Mouse (Mus musculus) v-Abl transformed pro-B cells (cell line): Measurements from ENCODE around the gene Flna.

Experiments
- in situ Hi-C, 2 experiments: fragments of 400-800 bp; cut with MboI; formaldehyde crosslinking; loops; one replicate each; pipeline ENCODE4 v1.15.1; 2025; ENCODE audit not compliant: unreplicated experiment in 2 of 2

The Flna gene

DNA sequence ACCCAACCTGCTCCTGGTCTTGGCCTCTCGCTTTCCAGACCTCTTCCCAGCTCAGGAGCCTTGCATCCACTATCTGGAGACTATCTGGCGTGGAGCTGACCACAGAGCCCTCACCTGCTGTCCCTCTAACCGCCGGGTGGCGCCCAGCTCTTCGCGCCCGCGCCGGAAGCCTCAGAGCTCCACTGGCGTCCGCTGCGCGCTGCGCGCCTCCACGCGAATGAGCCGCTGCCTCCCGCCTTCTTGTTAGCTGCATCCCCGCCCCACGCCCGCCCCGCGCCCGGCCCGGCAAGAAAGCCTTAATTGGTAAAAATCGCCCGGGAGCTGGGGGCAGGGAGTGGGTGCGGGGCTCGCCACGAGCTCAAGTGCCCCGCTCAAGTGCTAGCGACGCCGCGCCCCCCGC lies at the start of gene Flna:
Gene Flna (minus strand): TSS at position 206 of the 400 bp plus-strand sequence.
- in situ Hi-C loops, result loop anchor here (5.0 to 25.0 kb wide), 7 partner anchors 55 to 1237 kb away; partner anchors contain the start of genes Hcfc1 (in 2 of the 2), Irak1 (in 2 of the 2), Gdi1 (in 1 of the 2) and Slc10a3 (in 1 of the 2)

DNA sequence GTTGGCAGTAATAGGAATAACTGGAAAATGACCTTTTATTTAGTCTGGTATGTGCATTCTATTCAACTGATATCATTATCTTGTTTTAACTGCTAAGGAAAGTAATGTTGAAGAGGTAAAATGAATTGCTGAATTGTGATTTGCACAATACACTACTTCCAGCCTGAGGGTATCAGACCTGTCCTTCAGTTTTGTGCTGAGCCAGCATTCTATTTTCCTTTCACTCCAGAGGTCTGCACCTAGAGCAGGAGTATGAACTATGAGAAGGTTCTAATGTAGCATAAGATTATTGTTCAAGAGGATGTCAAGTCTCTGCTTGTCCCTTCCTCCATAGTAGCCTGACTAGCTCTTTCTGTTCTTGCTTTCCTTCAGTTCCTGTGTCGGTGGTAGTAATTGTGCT lies 48.7 kb upstream of the Flna start:
- in situ Hi-C loops, result loop anchor here in 1 of 2 experiments (25.0 kb wide), 1 partner anchor 511 kb away; the partner anchor contains the start of genes Idh3g and Ssr4

DNA sequence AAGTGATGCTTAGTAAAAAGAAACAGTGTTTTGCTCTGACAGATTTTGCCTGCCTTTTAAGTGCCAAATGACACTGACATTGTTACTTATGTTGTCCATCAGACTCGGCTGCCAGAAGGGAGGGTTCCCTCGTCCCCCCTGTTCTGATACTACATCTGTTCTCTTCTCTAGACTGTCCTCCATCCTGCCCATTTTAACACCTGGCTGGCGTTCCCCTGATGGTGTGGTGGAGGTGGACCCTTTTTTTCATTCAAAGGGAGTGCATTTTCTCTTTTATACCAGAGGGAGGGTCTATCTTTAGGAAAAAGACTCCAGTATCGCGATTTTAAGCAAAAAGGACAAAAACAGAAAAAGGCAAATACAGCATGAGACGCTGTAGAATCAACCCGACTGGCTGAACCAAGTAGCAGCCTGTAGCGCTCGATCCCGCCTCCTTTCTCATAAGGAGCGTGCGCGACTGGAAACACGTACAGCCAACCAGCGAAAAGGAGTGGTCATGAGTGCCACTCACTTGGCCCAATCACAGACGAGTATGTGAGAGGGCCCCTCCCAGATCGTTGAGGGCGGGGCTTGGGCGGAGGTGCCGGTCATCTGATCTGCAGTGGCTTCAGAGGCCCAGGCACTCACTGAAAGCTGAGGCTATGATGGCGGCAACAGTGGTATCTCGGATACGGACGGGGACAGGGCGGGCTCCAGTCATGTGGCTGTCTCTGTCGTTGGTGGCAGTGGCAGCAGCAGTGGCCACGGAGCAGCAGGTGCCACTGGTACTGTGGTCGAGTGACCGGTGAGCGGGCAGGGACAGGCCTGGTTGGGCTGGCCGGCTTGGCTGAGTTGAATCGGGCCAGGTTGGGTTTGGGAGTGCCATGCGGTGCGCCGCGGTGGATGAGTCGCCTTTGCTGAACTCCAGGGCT lies 47.2 kb upstream of the Flna start, which contains the start of gene Atp6ap1:
Gene Atp6ap1 (plus strand): TSS at position 560 of the 911 bp plus-strand sequence.
- in situ Hi-C loops, result loop anchor here in 1 of 2 experiments (25.0 kb wide), 1 partner anchor 509 kb away; the partner anchor contains the start of genes Idh3g and Ssr4

DNA sequence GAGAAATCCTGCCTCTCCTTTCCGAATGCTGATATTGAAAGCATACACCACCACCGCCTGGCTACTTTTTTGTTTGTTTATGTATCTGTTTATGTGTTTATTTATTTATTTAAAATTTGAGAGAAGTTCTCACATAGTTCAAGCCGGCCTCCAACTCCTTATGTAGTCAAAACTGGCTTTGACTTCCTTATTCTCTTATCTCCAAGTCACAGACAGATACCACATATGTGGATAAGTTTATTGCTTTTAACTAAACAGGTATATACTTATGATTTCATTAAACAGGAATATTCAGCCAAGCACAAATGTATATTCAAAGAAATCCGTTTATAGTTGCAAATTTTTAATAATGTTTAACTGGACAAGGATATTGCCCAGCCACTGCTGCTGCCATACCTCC lies 43.8 kb upstream of the Flna start:
- in situ Hi-C loops, result loop anchor here in 1 of 2 experiments (25.0 kb wide), 1 partner anchor 506 kb away; the partner anchor contains the start of genes Idh3g and Ssr4

DNA sequence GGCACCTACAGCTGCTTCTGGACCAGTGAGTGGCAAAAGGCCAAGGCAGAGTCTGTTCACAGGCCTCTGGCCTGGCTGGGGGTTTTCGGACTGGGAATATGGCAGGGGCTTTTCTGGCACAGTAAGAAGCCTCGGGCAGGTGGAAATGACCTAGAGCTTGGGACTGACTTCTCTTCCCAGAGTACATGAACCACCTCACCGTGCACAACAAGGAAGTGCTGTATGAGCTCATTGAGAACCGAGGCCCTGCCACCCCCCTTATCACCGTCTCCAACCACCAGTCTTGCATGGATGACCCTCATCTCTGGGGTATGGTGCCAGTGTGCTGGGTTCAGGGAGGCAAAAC lies 33.4 kb upstream of the Flna start:
- in situ Hi-C loops, result loop anchor here in 1 of 2 experiments (25.0 kb wide), 1 partner anchor 496 kb away; the partner anchor contains the start of genes Idh3g and Ssr4

DNA sequence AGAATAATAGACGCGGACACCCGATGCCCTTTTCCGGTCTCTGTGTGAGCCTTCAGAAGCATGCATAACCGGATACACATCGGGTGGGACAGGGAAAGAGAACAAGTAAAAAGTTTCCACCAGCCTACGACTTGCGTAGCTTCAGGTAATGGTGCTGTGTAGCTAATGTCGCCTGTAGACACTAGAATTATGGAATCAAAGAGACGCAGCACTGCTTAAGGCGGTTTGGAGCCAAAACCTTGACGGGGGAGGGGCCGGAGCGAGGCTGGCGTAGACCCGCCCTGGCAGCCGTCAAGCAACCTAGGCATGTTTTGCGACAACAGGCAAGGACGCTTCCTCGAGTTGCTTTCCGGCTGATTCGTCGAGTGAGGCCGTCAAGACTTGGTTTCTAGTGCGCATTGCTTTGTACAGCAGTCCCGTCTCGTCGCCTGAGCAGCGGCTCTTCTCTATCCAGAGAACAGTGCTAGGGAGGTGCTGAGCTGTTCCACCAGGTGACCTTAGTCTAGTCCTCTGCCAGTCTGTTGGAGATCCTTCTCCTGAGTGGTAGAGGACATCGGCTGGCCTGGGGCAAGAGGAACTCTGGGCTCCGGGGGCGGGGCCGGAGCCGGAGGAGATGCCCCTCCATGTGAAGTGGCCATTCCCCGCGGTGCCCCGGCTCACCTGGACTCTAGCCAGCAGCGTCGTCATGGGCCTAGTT lies 32.9 kb upstream of the Flna start:
- in situ Hi-C loops, result loop anchor here in 1 of 2 experiments (25.0 kb wide), 1 partner anchor 495 kb away; the partner anchor contains the start of genes Idh3g and Ssr4

DNA sequence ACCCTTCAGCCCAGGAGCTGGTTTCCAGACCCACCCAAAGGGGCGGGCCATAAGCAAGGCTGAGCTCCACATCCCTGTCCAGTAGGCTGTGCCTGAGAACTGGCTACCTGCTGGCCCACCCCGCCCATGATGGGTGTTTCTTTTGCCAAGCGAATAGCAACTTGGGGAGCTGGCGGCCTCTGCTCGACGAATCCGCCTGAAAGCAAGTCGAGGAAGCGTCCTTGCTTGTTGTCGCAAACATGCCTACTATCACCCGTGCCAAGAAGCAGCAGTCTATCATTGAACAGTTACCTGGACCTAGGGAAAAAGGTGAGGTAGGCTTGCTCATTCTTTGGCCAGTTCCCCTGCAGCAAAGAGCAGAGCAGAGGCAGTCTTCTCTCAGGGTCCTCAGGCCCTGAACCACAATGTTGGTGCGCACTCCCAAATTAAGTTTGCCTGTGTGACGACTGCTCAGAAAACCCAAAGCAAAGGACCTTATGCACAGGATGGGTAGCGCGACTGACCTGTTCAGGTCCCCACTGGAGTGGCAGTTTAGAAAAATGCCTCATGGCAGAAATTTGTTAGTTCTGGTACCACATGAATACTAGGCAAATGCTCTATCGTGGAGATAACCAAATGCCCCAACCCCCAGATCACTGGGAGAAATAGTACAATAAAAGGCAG lies 32.2 kb upstream of the Flna start, which contains the start of the genes Taz and Dnase1l1:
Gene Taz (plus strand): TSS at position 181 of the 663 bp plus-strand sequence.
Gene Dnase1l1 (minus strand): TSS at position 606 of the 663 bp plus-strand sequence.
- in situ Hi-C loops, result loop anchor here in 1 of 2 experiments (25.0 kb wide), 1 partner anchor 495 kb away; the partner anchor contains the start of genes Idh3g and Ssr4

DNA sequence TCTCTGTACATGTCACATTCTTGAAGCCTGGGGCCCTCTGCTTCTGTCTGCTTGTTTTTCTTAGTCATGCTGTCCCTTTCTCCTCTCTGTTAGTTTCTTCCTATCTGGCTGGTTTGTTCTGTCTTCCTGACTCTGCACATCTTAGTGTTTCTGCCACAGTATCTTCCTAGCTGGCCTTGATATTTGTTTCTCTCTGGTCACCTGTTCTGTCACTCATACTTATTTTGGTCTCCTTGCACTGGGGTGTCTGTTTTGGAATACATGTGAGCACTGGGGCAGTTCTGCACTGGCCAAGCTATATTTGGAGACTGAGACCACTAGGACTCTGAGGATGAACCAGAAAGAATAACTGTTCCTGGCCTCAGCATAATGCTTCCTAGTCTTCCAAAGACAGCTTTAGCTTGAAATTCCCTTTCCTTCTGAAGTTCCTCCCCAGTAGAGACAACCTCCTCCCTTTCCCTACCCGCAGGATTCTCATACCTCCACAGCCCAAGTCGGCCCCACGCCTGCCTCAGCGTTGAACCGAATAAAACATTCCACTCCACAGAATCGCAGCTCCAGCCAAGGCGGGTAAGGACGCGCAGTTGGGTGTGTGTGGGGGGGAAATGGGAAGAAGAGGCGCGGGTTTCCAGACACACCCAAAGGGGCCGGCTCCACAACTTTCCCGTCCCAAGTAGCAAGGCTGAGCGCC lies 31.6 kb upstream of the Flna start:
- in situ Hi-C loops, result loop anchor here in 1 of 2 experiments (25.0 kb wide), 1 partner anchor 494 kb away; the partner anchor contains the start of genes Idh3g and Ssr4

DNA sequence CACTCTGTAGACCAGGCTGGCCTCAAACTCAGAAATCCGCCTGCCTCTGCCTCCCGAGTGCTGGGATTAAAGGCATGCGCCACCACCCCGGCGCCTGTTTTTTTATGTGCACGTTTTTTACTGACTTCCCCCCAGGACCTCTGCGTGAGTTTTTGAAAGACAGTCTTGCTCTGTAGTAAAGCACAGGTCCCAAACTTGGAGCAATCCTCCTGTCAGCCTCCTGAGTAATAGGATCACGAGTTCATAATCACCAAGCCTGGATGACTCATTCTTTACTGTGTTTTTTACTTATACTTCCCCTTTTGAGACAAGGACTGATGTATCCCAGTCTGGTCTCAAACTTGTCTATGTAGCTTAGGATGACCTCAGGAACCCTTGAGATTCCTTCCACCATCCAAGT lies 28.3 kb upstream of the Flna start:
- in situ Hi-C loops, result loop anchor here in 1 of 2 experiments (25.0 kb wide), 1 partner anchor 491 kb away; the partner anchor contains the start of genes Idh3g and Ssr4

DNA sequence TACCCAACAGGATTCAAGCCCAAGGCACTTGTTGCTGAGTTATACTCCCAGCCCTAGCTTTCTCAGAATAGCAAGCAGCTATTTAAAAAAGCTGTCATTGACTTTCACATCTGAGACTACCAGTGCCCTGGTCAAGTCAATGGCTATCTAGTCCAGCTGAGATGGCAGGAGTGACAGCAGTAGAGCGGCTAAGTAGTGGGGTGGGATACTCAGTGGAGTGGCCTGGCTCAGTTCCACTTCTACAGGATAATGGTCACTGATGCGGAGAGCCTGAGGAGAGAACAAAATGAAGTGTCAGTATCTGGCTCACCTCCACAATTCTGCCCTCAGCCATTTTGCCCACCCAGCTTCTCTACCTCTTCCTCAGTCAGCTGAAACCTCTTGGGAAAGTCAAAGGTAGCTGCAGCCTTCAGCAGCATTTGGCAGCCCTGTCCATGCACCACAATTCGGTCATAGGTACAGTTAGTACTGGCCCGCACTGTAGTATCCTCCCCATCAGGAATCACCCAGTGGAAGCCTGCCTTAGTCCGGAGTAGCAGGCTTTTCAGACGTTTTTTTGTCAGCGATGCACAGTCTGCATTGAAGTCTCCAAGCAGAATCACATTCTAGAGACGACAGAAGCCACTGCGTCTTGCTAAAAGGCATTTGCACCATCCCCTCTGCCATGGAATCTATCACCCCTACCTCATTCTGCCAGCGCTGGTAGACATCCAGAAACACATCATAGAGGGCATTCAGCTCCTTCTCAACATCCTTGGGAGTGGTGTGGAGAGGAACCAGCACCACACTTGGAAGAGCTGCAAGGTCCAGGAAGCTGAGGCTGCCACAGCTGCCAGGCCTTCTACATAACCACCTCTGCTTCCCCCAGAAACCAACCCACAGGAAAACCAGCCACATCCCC lies 24.1 kb upstream of the Flna start:
- in situ Hi-C loops, result loop anchor here in 1 of 2 experiments (25.0 kb wide), 1 partner anchor 311 kb away; the partner anchor contains the start of gene Hcfc1

DNA sequence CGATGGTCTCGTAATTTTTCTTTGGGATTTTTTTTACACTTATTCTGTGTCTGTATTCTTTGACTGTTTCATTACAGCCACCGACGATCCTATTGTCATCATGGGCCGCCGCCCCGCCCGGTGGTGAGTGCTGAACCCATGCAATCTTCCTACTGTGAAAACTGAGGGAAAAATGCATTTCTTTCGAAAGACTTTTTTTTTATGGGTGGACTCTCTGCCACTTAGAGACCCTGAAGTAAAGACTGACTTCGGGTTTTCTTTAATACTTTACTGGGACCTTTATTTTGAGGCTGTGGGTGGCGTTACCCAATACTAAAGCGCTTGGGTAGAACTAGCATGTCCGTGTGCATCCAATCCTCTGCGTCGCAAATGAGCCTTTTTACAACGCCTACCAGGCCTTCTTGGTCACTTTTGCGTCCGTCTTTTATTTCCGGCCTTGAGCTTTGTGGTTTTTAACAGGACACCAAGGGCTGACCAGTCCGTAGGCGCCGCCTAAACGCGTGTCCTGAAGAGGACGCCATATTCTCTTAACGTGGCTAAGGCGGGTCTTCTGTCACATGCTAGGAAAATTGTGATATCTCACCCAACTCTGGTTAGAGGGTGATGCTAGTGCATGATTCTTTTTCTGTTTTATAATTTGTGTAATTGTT lies 21.4 kb upstream of the Flna start:
- in situ Hi-C loops, result loop anchor here in 1 of 2 experiments (25.0 kb wide), 1 partner anchor 309 kb away; the partner anchor contains the start of gene Hcfc1

DNA sequence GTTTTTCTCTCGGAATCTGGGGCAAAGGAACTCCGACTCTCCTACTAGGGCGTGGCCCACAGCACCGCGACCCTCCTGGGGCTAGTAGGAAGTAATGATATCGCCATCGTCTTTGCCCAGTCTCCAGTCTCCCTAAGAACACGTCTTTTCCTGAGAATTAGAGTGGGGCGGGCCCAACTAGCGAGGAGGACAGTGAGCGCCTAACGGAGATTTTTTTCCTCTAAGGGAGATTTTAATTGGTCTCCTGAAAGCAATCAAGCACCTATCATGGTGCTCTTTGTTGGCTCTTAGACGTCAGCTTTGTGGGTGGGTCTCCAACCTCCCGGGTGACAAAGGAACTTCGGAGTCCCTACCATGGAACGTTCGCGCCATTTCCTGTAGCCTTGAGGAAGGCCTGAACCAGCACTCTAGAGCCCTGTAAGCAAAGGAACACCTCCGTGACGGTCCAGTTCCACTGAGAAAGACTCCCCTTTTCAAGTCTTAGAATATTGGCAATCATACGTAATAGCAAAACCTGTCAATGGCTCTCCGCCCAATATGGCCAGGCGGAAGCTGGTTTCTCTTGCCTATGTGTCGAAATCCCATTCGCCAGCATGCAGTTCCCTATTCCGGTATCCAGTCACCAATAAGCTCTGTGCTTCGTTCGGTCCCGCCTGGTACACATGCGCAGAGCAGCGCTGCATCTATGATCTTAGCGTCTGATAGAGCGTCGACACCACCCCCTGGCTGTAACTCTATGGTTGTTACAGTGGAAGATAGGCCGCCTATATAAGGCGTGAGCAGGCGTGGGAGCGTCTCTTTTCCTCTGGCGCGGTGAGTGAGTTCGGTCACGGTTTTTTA lies 20.7 kb upstream of the Flna start, which contains the start of gene Rpl10:
Gene Rpl10 (plus strand): TSS at position 751 of the 840 bp plus-strand sequence.
- in situ Hi-C loops, result loop anchor here in 1 of 2 experiments (25.0 kb wide), 1 partner anchor 308 kb away; the partner anchor contains the start of gene Hcfc1

DNA sequence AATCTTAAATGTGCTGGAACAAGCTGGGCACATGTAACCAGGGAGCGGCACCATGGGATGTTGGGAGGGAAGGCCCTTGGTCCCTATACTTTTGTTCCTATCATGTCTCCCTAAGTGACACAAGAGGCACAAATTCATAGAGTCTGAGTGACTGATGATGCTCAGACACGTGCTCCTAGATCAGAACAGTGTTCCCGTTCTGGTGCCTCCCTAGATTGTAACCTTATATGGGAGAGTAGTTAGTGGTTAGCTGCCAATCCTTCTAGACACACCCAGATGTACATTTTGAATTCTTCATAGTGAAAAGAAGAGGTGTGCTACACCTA lies 20.1 kb upstream of the Flna start:
- in situ Hi-C loops, result loop anchor here in 1 of 2 experiments (25.0 kb wide), 1 partner anchor 307 kb away; the partner anchor contains the start of gene Hcfc1

DNA sequence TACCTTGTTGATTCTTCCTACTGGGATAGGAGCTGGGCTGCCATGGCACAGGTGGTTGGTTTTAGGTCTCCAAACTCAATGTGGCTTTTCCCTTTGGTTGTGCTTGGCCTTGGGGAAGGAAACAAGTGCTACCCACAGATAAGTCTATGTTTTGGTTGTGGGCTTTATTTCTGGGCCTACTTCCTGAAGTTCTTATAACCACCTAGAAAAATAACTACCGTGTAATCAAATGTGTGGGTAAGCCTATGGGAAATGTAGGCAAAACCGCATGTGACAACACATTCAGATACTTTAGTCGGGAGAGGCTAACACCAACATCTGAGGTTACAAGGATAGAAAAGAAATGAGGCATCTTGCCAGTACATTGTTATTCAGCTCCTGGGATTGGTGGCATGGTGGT lies 8.1 kb upstream of the Flna start:
- in situ Hi-C loops, result loop anchor here (10.0 to 25.0 kb wide), 3 partner anchors 47 to 295 kb away; partner anchors contain the start of genes Gdi1 (in 1 of the 2), Hcfc1 (in 1 of the 2), Slc10a3 (in 1 of the 2) and Ubl4a (in 1 of the 2)

DNA sequence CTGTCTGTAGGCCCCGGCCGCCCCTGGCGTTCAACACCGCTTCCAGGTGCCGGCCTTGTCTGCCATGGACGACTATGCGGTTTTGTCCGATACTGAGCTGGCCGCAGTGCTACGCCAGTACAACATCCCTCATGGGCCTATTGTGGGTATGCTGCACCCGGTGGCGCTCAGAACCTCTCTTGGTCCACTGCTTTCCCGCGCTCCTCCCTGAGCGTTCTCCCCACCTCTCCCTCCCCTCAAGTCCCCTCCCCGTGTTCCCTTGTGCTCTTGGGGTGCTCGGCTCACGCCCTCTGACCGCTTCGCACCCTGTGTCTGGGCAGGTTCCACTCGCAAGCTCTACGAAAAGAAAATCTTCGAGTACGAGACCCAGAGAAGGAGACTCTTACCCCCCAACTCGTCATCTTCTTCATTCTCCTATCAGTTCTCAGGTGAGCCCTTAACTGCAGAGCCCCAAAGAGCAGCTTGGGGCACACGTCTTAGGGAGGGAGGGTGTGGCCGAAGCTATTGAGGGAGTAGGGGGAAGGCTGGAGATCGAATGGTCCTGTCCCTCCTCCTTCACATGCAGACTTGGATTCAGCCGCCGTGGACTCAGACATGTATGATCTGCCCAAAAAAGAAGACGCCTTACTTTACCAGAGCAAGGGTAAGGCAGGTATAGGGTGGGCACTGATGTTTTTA lies 5.4 kb upstream of the Flna start:
- in situ Hi-C loops, result loop anchor here (5.0 to 25.0 kb wide), 4 partner anchors 50 to 293 kb away; partner anchors contain the start of genes Gdi1 (in 1 of the 2), Hcfc1 (in 1 of the 2), Slc10a3 (in 1 of the 2) and Ubl4a (in 1 of the 2)
